Mouse (Mus musculus) liver, postnatal 0 days (tissue): ENCODE data around the gene Casp2. TPM values are rescaled to one million over a fixed set of nuclear protein-coding genes. Genes with fewer than 3 reads are reported as not detected.

Source experiments
- ATAC-seq: fragments of 200-750 bp; cut with Nextera tagmentation; 2 replicates; pipeline ENCODE4 v1.8.0; 2017; ENCODE audit warnings: mild to moderate bottlenecking, moderate library complexity
- DNase-seq: peaks from one replicate; pipeline ENCODE4 v3.0.0-alpha.2; 2016
- H3K27ac ChIP-seq: fragments of 300-500 bp; sonication (generic); 2 replicates; pipeline ENCODE4 v1.5.1; 2014; ENCODE audit warnings: antibody characterized with exemption, moderate library complexity, mild to moderate bottlenecking, low read depth
- H3K27me3 ChIP-seq: fragments of 300-500 bp; sonication (generic); 2 replicates; pipeline ENCODE4 v1.6.1; 2014; ENCODE audit warnings: low read length, control low read depth, mixed read lengths; ENCODE audit not compliant: insufficient read depth
- H3K36me3 ChIP-seq: fragments of 300-500 bp; sonication (generic); replicated peaks from 2 replicates; pipeline ENCODE4 v1.6.1; 2014; ENCODE audit warnings: mild to moderate bottlenecking, control low read depth, low read length, moderate library complexity, mixed read lengths; ENCODE audit not compliant: insufficient read depth
- H3K4me1 ChIP-seq: fragments of 300-500 bp; sonication (generic); 2 replicates; pipeline ENCODE4 v1.6.1; 2014; ENCODE audit warnings: antibody characterized with exemption, mild to moderate bottlenecking, control low read depth; ENCODE audit not compliant: insufficient read depth
- H3K4me2 ChIP-seq: fragments of 300-500 bp; sonication (generic); 2 replicates; pipeline ENCODE4 v1.6.1; 2014; ENCODE audit warnings: low read depth, mild to moderate bottlenecking, low read length, moderate library complexity, mixed read lengths
- H3K4me3 ChIP-seq: fragments of 300-500 bp; sonication (generic); 2 replicates; pipeline ENCODE4 v1.5.1; 2014; ENCODE audit warnings: low read depth, low read length
- H3K9ac ChIP-seq: fragments of 300-500 bp; sonication (generic); replicated peaks from 2 replicates; pipeline ENCODE4 v1.6.1; 2014; ENCODE audit warnings: mild to moderate bottlenecking, moderate library complexity
- H3K9me3 ChIP-seq: fragments of 300-500 bp; sonication (generic); 2 replicates; pipeline ENCODE4 v1.6.1; 2016; ENCODE audit warnings: mild to moderate bottlenecking, control low read depth, low read length, mixed read lengths
- CTCF ChIP-seq: sonication (generic); IDR thresholded peaks from 2 replicates; pipeline ENCODE4 v1.5.1; 2016; ENCODE audit warnings: antibody characterized with exemption, low read depth
- EP300 ChIP-seq: IDR thresholded peaks from 2 replicates; pipeline ENCODE4 v1.6.1; 2016; ENCODE audit warnings: antibody characterized with exemption, low read depth, mild to moderate bottlenecking
- WGBS: fragments of 180-500 bp; shearing (Covaris S2); extraction: QIAGEN DNeasy Blood & Tissue Kit; methylation state at CpG from one replicate; pipeline ENCODE4 v1.1.7; 2014; ENCODE audit not compliant: insufficient replicate concordance; 5-methylcytosine and 5-hydroxymethylcytosine counted together
- polyA plus RNA-seq: library from polyadenylated mRNA; unstranded; fragments of >200 nt; fragmentation: Nextera tagmentation; extraction: Ambion mirVana; gene quantifications from 2 replicates; pipeline ENCODE4 v1.2.1, GENCODE M21; 2015

Casp2 gene
- polyA plus RNA-seq, 1 experiment from 2014 or later: 11.1 TPM

DNA sequence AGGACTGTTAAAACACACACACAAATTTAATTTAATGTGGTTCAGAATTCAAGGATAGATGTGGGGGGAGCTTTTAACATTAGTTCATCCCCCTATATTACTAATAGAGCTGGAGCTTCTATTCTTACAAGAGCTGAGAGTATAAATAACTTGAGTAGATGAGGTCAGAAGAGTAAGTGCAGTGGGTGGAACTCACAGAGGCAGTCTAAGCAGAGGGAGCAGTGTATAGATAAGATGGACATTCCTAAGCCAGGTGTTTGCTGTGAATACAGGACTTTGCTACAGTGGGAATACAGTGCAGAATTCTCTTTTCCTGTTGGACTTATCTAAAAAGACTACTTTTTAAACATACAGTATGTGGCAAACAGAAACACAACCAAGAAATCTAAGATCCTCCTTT lies 6.0 kb downstream of the Casp2 start:
- DNase-seq (no peak), ATAC-seq (no peak)
- H3K4me1 ChIP-seq: peaks cover 2% of the 10 kb centered on the region; the same call in 1 of the 2 replicates
- H3K4me3 ChIP-seq: no peak overlapping the region
- TF ChIP-seq CTCF (no peak), EP300 (no peak)
- no peaks in the 10 kb centered on the region for H3K27me3 ChIP-seq
- no peak overlapping the region for H3K9ac ChIP-seq
- H3K4me2 ChIP-seq: no peak overlapping the region
- no peaks in the 10 kb centered on the region for H3K9me3 ChIP-seq
- H3K36me3 ChIP-seq: peaks cover 74% of the 10 kb centered on the region
- H3K27ac ChIP-seq: no peak overlapping the region

DNA sequence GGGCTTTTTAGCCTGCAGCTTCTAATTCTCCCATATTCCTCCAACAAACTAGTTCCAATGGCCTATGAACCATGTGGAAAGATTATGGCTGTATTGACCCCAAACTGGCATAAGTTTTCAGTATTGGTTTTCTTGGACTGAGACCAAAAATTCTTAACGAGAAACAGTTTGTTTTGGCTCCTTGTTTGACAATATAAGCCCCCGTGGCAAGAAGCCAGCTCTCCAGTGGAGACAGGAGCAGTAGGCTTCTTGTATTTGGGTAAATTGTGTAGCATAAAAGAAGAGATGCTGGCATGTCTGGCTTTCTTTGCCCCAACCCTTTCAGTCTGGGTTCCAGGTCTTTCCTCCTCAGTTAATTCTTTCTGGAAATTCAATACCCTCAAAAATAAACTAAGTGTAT lies 11.4 kb downstream of the Casp2 start:
- ATAC-seq (no peak), DNase-seq (no peak)
- H3K27me3 ChIP-seq: no peaks in the 10 kb centered on the region
- H3K9ac ChIP-seq: no peak overlapping the region
- no peak for TF ChIP-seq CTCF
- TF ChIP-seq EP300: no peak
- no peaks in the 10 kb centered on the region for H3K9me3 ChIP-seq
- no peaks in the 10 kb centered on the region for H3K4me1 ChIP-seq
- whole genome bisulfite sequencing: 67% methylated on average over 2 of the region's 2 CpGs
- H3K4me3 ChIP-seq: no peak overlapping the region
- peaks cover 80% of the 10 kb centered on the region for H3K36me3 ChIP-seq
- no peak overlapping the region for H3K27ac ChIP-seq
- H3K4me2 ChIP-seq: no peak overlapping the region

DNA sequence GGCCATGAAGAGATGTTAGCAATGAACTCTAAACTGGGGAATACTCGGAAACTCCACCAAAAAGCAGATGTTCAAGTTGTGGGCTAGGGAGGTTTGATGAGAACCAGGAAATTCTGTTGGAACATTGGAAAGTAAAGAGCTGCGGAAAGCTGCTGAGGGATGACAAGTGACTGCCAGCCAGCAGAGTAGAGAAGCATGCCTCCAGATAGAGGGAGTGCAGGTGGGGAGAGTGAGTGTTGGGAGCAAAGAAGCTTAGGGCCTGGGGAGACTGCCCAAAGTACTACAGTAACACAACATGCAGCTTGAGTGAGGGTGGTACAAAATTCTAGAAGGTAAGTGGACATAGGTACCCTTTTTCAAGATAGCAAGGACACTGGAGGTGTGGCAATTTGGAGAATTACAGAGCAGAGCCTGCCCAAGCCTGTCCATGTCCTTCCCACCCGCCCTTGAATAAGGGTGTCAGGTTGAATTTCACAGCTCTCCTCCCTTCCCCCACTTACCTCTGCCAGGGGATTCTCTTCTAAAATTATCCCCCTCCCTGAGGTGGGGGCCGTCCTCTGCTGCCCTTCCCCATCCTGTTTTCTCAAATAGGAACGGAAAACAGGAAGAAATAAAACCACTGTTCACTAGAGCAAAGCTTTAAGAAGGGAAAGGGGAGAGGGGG lies 18.2 kb downstream of the Casp2 start:
- WGBS: 57% methylated on average over 5 of the region's 5 CpGs
- Histone ChIP-seq H3K4me1 (no peaks in the 10 kb centered on the region), H3K27me3 (no peaks in the 10 kb centered on the region), H3K9ac (no peak overlapping the region), H3K4me3 (no peak overlapping the region), H3K36me3 (peaks cover 45% of the 10 kb centered on the region), H3K4me2 (no peak overlapping the region), H3K27ac (no peak overlapping the region), H3K9me3 (no peaks in the 10 kb centered on the region)
- DNase-seq: no peak
- ATAC-seq: no peak
- no peak for TF ChIP-seq CTCF
- no peak for TF ChIP-seq EP300

DNA sequence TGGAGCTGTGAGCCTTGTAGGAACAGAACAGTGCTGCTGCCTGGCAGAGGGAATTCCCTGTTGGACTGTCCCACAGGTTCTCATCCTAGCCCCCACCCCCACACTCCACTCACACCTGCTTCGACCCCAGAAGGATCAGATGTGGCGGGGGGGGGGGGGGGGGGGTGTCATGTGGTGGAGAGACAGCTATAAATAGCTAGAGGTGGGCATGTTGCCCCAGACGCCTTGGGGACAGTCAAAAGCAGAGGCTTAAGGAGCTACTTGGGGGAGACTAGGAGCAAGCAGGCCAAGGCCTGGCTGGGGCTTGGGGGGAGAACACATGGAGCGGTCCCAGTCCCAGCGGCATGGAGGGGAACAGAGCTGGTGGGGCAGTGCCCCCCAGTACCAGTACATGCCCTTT lies 21.7 kb downstream of the Casp2 start, which contains the start of gene Clcn1:
Gene Clcn1 (plus strand): TSS at position 238 of the 400 bp plus-strand sequence.
- TF ChIP-seq EP300 (no peak), CTCF (no peak)
- ATAC-seq (no peak), DNase-seq (no peak)
- no peaks in the 10 kb centered on the region for H3K4me1 ChIP-seq
- no peaks in the 10 kb centered on the region for H3K9me3 ChIP-seq
- H3K27ac ChIP-seq: no peak within 1 kb of the TSS
- no peak within 1 kb of the TSS for H3K4me2 ChIP-seq
- WGBS: 72% methylated on average over 4 of the region's 5 CpGs
- no peak within 1 kb of the TSS for H3K4me3 ChIP-seq
- H3K27me3 ChIP-seq: no peaks in the 10 kb centered on the region
- peaks cover 20% of the 10 kb centered on the region for H3K36me3 ChIP-seq
- no peak within 1 kb of the TSS for H3K9ac ChIP-seq

DNA sequence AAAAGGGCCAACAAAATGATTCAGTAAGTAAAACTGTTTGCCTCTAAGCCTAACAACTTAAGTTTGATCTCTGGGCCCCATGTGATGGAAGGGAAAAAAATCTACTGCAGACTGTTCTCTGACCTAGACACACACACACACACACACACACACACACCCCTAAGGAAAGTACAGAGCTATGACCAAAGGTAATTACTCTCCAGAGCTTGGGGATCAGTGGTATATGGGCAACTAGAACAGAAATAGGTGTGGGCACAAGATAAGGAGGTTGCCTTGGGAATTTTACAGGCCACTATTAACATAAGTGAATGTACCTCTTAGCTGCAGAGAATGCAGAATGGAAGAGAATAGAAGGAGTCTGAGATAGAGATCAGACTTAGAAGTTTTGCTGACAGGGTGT lies 22.8 kb downstream of the Casp2 start:
- Histone ChIP-seq H3K27me3 (no peaks in the 10 kb centered on the region), H3K36me3 (peaks cover 9% of the 10 kb centered on the region), H3K9me3 (no peaks in the 10 kb centered on the region), H3K4me2 (no peak overlapping the region), H3K9ac (no peak overlapping the region), H3K4me3 (no peak overlapping the region), H3K27ac (no peak overlapping the region), H3K4me1 (no peaks in the 10 kb centered on the region)
- DNase-seq (no peak), ATAC-seq (no peak)
- no peak for TF ChIP-seq EP300
- no peak for TF ChIP-seq CTCF

DNA sequence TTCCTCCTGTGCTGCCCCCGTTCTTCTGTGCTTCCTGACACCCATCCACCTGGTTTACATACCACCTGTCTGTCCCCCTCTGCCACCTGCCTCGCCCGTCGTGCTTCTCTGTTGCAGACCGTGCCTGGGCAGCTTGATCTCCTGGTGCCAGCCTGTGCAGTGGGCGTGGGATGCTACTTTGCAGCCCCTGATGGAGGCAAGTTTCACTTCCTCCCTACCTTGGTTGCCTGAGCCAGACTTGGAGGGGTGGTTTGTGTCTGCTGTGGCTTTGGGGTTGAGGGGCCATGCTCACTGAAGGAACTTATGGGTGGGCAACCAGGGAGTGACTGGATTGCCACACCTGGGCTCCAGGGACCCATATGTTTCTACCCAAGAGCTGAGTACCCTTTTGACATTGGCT lies 28.5 kb downstream of the Casp2 start:
- H3K27me3 ChIP-seq: no peaks in the 10 kb centered on the region
- H3K4me2 ChIP-seq: no peak overlapping the region
- no peak overlapping the region for H3K9ac ChIP-seq
- H3K4me3 ChIP-seq: no peak overlapping the region
- WGBS: 63% methylated on average over 6 of the region's 6 CpGs
- H3K9me3 ChIP-seq: no peaks in the 10 kb centered on the region
- no peak overlapping the region for H3K27ac ChIP-seq
- no peaks in the 10 kb centered on the region for H3K4me1 ChIP-seq
- DNase-seq (no peak), ATAC-seq (no peak)
- no peak for TF ChIP-seq EP300
- no peak for TF ChIP-seq CTCF
- no peaks in the 10 kb centered on the region for H3K36me3 ChIP-seq

DNA sequence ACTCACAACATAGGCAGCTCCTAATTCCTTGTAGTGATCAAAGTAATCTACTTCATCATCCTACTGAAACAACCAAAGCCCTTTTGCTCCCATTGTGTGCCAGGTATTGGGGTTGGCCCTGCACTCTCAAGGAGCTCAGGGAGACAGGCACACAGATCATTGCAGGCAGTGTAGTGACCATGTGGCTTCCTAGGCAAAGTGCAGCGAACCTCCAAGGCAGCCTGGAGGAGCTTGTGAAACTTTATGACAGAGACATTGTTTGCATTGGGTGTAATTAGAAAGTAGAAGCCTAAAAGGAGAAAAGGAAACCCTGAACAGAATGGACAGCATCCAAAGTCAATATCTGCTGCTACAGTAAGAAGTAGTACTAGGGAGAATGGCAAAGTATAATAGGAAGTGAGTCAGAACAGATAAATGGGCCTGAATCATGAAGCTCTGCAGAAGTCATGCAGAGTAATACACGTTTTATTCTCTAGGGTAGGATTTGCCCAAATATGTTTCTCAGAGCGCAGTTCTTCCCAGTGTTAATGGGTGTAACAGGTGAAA lies 30.8 kb downstream of the Casp2 start:
- H3K4me1 ChIP-seq: no peaks in the 10 kb centered on the region
- ATAC-seq (no peak), DNase-seq (no peak)
- no peaks in the 10 kb centered on the region for H3K27me3 ChIP-seq
- no peak overlapping the region for H3K27ac ChIP-seq
- H3K9ac ChIP-seq: no peak overlapping the region
- H3K4me2 ChIP-seq: no peak overlapping the region
- TF ChIP-seq EP300 (no peak), CTCF (no peak)
- no peak overlapping the region for H3K4me3 ChIP-seq
- WGBS: 64% methylated on average over 3 of the region's 3 CpGs
- no peaks in the 10 kb centered on the region for H3K9me3 ChIP-seq
- H3K36me3 ChIP-seq: no peaks in the 10 kb centered on the region
